Mouse (Mus musculus): ENCODE results near the gene Hc. TPM values are rescaled to one million over a fixed set of nuclear protein-coding genes. Genes with fewer than 3 reads are reported as not detected.

Hc gene
- total and polyA plus RNA-seq, 3 experiments: 0.74 to 1.2 (median 0.91) TPM

GRCm38 (mm10) chr2:34969166-34969565, 92.1 kb downstream of the Hc start:
- Histone ChIP-seq H3K4me1 (ENCODE audit: control insufficient read depth in 1 of 2, insufficient read depth in 2 of 2) (peaks cover 22 to 44% of the 10 kb centered on the region in 2 experiments), H3K79me2 (replicated peaks; ENCODE audit: control insufficient read depth, extremely low read depth, insufficient read depth, poor library complexity, severe bottlenecking) (no peaks in the 10 kb centered on the region), H3K27ac (ENCODE audit: insufficient read depth, low read depth) (no peak overlapping the region), H3K4me3 (replicated peaks in 1 of 3; ENCODE audit: low read depth in 2 of 3, low read length in 2 of 3, poor library complexity in 1 of 3) (no peak overlapping the region), H3K9ac (ENCODE audit: insufficient read depth, low read depth) (no peak overlapping the region), H3K4me2 (ENCODE audit: insufficient read depth, low read depth, poor library complexity, severe bottlenecking) (no peak overlapping the region), H3K9me3 (replicated peaks; ENCODE audit: low read length) (no peaks in the 10 kb centered on the region), H3K27me3 (replicated peaks) (no peaks in the 10 kb centered on the region), H3K36me3 (replicated peaks in 1 of 2; ENCODE audit: control insufficient read depth in 1 of 2, insufficient read depth in 1 of 2, low read length in 1 of 2) (no peaks in the 10 kb centered on the region)
- dilution Hi-C loops (cut with MboI; ENCODE audit: extremely low pct_ligation_motif_present, extremely low pct_unique_long_range_greater_than_20kb, low sequenced_read_pairs): no loop called here
- no peak for DNase-seq (ENCODE audit: extremely low read depth)
- in situ Hi-C loops (cut with MboI; ENCODE audit: low pct_ligation_motif_present, low pct_unique_long_range_greater_than_20kb, low sequenced_read_pairs): loop anchor here (10.0 kb wide), 3 partner anchors 54 to 174 kb away; partner anchors contain the start of genes AI182371, Cntrl, Phf19 and Rabepk
- no peak for TF ChIP-seq ZMIZ1 (IDR thresholded peaks at IDR 0.05; ENCODE audit: low read depth, low read length)

- Histone ChIP-seq H3K27me3 (replicated peaks) (no peaks in the 10 kb centered on the region), H3K4me1 (ENCODE audit: control insufficient read depth in 1 of 2, insufficient read depth in 2 of 2) (peaks cover 24 to 63% of the 10 kb centered on the region in 2 experiments), H3K27ac (ENCODE audit: insufficient read depth, low read depth) (peak overlapping the region; percentile 84), H3K36me3 (replicated peaks in 1 of 2; ENCODE audit: control insufficient read depth in 1 of 2, insufficient read depth in 1 of 2, low read length in 1 of 2) (no peaks in the 10 kb centered on the region), H3K9me3 (replicated peaks; ENCODE audit: low read length) (no peaks in the 10 kb centered on the region), H3K4me2 (ENCODE audit: insufficient read depth, low read depth, poor library complexity, severe bottlenecking) (peak overlapping the region; percentile 90), H3K79me2 (replicated peaks; ENCODE audit: control insufficient read depth, extremely low read depth, insufficient read depth, poor library complexity, severe bottlenecking) (no peaks in the 10 kb centered on the region), H3K9ac (ENCODE audit: insufficient read depth, low read depth) (peak overlapping the region; percentile 65), H3K4me3 (replicated peaks in 1 of 3; ENCODE audit: low read depth in 2 of 3, low read length in 2 of 3, poor library complexity in 1 of 3) (peak overlapping the region; percentile 57 to 62 (median 59))
- dilution Hi-C loops (cut with MboI; ENCODE audit: extremely low pct_ligation_motif_present, extremely low pct_unique_long_range_greater_than_20kb, low sequenced_read_pairs): no loop called here
- DNase-seq (ENCODE audit: extremely low read depth): peak; percentile 90
- in situ Hi-C loops (cut with MboI; ENCODE audit: low pct_ligation_motif_present, low pct_unique_long_range_greater_than_20kb, low sequenced_read_pairs): loop anchor here (10.0 kb wide), 3 partner anchors 52 to 172 kb away; partner anchors contain the start of genes AI182371, Cntrl, Phf19 and Rabepk
- peak; percentile 42; the same call in 1 of the 2 replicates for TF ChIP-seq SIN3A (IDR thresholded peaks at IDR 0.05; ENCODE audit: low read length)
- TF ChIP-seq ZMIZ1 (IDR thresholded peaks at IDR 0.05; ENCODE audit: low read depth, low read length): no peak; the same call in 1 of the 2 replicates
- no peak for TF ChIP-seq MEF2A (IDR thresholded peaks at IDR 0.05; ENCODE audit: borderline replicate concordance, low read depth, low read length)
- no peak for TF ChIP-seq UBTF (IDR thresholded peaks at IDR 0.05; ENCODE audit: low read depth, low read length)
- TF ChIP-seq ELF1 (IDR thresholded peaks at IDR 0.05; ENCODE audit: low read depth, low read length): peak; percentile 75
- 0 out of 2 replicates have a peak, but pooled peaks have one; percentile 30 for TF ChIP-seq CHD2 (IDR thresholded peaks at IDR 0.05; ENCODE audit: low read length)
- TF ChIP-seq BHLHE40 (IDR thresholded peaks at IDR 0.05; ENCODE audit: low read depth, low read length): no peak
- peak; percentile 73; the same call in 1 of the 2 replicates for TF ChIP-seq TCF12 (IDR thresholded peaks at IDR 0.05; ENCODE audit: low read depth, low read length)
- TF ChIP-seq USF1 (IDR thresholded peaks at IDR 0.05; ENCODE audit: low read depth, low read length): no peak
- TF ChIP-seq MXI1 (IDR thresholded peaks at IDR 0.05; ENCODE audit: low read depth, low read length): peak; percentile 48; the same call in 1 of the 2 replicates
- TF ChIP-seq RAD21 (IDR thresholded peaks at IDR 0.05; ENCODE audit: low read depth, low read length): peak; percentile 3
- TF ChIP-seq ZC3H11A (IDR thresholded peaks at IDR 0.05; ENCODE audit: low read depth, low read length): no peak
- peak; percentile 91 for TF ChIP-seq TBP (conservative IDR thresholded peaks at IDR 0.05; ENCODE audit: low read depth, low read length)
- TF ChIP-seq NELFE (IDR thresholded peaks at IDR 0.05; ENCODE audit: low read depth, low read length): peak; percentile 69
- peak; percentile 79 for TF ChIP-seq MAX (IDR thresholded peaks at IDR 0.05; ENCODE audit: low read length)
- 0 out of 2 replicates have a peak, but pooled peaks have one; percentile 43 for TF ChIP-seq MAZ (IDR thresholded peaks at IDR 0.05; ENCODE audit: low read depth, low read length)
- TF ChIP-seq CTCF (conservative IDR thresholded peaks at IDR 0.05 in 1 of 2, IDR thresholded peaks at IDR 0.05 in 1 of 2; ENCODE audit: low read depth in 2 of 2, low read length in 2 of 2): peak in 1 of 2 experiments; percentile 34; a peak in 2 of 4 replicates
- no peak for TF ChIP-seq ZKSCAN1 (IDR thresholded peaks at IDR 0.05; ENCODE audit: borderline replicate concordance, low read depth, low read length)
- TF ChIP-seq KAT2A (IDR thresholded peaks at IDR 0.05; ENCODE audit: insufficient replicate concordance, low read length): peak; percentile 65; the same call in 1 of the 2 replicates
- peak; percentile 98 for TF ChIP-seq MYC (IDR thresholded peaks at IDR 0.05; ENCODE audit: low read depth, low read length)
- TF ChIP-seq POLR2A (IDR thresholded peaks at IDR 0.05; ENCODE audit: low read depth, low read length): peak; percentile 62
- TF ChIP-seq HCFC1 (IDR thresholded peaks at IDR 0.05; ENCODE audit: low read depth, low read length): peak; percentile 84
These were observed 94.8 kb downstream of the Hc start for GRCm38 (mm10) chr2:34966243-34966934.
